Mouse (Mus musculus): ENCODE measurements around the gene Rpl36al. TPM values are rescaled to one million over a fixed set of nuclear protein-coding genes. Genes with fewer than 3 reads are reported as not detected.
"Not testable (repeated sequence)": the region's sequence is repeated elsewhere in the genome, so short reads cannot be mapped to it uniquely, and the experiment has no call there.

The Rpl36al gene
- total RNA-seq, 2 experiments from 2014 or later = 173 to 213 TPM

DNA sequence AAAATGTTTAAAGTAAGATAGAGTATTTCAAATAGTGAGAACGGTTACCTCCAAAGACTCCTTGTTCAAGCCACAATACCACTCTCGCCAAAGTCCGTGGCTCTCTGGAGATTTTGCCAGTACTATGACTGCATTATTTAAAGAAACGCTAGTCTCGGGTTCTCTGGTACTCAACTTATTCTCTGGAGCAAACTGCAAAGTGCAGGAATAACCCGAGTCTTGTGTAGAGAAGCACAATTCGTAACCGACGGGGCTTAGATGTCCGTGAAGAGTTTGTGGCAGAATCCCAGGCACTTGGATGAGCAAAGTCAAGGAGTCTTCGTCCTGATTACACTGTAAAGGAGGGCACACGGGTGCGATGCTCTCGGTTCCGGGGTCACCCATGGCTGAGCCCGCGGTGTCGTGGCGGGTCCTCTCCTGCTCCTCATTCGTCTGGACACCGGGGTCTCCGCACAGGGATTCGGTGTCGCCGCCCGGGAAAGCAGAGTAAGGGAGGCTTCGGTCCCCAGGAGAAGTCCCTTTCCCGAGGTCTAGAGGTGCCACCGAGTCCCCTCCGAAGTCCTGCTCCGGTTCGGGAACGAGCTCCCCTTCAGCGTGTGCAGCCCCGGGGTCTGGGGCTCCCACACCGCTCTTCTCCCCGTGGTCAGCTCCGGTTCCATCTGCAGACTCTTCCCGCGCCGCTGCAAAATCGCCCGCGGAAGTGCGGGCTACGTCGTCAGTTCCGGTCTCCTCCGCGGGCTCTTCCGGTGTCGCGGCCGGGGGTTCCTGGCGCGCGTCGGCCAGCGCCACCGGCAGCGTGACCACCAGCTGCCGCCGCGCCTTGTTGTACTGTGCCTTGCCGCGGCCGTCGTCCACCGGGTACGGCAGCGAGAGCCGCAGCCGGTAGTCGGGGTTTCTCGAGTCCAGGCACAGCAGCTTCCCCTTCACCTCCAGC lies 12.8 kb upstream of the Rpl36al start, which contains the start of gene Gm49383:
Gene Gm49383 (minus strand): TSS at position 661 of the 934 bp plus-strand sequence.
- ATAC-seq (replicated peaks; ENCODE audit: low FRiP score, poor library complexity, severe bottlenecking) = peak; percentile 67

DNA sequence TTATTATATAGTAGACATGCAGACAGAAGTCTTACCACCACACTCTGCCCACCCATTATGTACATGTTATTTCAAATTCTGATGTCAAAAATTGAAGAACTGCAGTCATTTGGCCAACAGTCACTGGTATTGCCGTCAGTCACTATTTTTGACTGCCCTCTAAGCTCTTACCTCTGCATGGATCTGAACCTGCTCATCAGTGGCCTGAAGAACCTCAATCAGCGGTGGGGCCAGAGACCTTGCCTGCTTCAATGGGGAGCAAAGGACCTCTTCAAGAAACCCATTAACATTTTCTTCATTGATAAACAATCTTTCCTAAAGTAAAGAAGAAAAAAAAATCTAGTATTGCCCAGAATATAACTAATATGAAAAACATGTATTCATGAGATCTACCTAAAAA lies 8.8 kb upstream of the Rpl36al start:
- ATAC-seq (replicated peaks; ENCODE audit: low FRiP score, poor library complexity, severe bottlenecking) = no peak

DNA sequence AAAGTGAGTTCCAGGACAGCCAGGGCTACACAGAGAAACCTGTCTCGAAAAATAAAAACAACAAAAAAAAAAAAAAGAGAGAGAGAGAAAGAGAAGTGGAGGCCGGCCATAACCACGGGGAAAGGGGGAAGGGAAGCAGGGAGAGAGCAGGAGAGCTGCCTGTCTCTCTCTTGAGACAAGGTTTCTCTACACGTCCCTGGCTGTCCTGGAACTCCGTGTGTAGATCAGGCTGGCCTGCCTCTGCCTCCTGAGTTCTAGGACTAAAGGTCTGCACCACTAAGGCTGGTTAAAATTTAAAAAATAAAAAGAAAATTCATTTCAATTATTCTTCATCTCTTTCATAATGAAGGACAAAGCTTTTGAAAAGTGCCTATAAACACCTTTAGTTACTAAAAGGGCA lies 7.5 kb upstream of the Rpl36al start:
- ATAC-seq (replicated peaks; ENCODE audit: low FRiP score, poor library complexity, severe bottlenecking) = no peak

DNA sequence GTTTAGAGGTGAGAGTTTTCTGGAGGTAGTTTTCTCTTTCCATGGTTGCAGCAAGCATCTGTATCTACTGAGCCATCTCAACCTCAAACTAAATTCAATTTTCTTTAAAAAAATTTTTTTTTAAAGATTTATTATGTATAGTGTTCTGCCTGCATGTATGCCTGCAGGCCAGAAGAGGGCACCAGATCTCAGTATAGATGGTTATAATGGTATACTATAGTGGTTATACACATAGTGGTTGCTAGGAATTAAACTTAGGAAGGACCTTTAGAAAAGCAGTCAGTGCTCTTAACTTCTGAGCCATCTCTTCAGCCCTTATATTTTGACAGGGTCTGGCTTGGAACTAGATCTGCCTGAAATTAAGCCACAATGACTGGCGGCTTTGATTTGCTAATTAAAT lies 6.6 kb upstream of the Rpl36al start:
- peak; percentile 70; the same call in 1 of the 2 replicates for ATAC-seq (replicated peaks; ENCODE audit: low FRiP score, poor library complexity, severe bottlenecking)

DNA sequence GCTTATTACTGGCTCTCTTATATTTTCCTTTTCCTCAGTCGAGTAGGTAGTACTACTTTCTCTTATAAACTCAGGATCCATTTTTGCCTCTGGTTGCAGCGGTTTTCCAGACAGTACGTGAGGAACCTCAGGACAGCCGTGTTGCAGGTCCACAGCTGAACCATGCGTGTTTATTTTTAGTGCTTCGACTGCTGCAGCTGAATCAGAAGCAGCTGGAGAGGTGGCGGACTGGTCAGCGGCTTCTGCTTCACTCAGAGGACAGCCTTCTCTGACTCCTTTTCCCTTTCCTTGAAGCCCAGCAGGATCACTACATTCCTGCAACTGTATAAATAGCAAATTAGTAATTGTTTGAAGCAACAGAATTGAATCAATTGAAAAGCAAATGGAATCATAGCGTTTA lies 6.2 kb upstream of the Rpl36al start:
- no peak for ATAC-seq (replicated peaks; ENCODE audit: low FRiP score, poor library complexity, severe bottlenecking)

DNA sequence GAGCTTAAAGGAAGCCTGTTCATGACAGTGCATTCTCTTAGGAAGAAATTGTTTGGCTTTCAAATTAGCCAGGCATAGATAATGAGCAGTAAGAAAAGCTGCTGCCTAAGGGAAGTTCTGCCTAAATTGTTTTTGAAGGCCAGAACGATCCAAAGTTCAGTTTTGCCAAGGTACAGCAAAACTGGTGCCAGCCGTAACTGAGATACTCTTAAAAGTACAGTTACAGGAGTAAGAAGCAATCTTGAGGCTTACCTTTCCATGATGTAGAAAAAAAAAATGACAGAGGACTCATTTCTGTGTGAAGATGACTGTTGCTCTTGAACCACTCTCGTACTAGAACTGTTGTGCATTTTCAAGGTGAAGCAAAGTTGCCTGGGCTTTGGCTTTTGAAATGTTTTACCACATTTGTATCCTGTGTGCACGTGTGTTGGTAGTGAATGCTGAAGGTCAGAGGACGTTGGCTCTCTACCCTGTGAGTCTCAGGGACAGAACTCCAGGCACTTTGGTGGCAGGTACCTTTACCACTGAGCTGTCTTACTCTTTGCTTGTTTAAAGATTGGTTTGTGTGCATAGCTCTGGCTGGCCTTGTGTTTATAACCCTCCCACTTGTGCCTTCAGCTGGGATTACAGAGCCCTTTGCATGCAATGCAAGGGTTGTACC lies 3.1 kb upstream of the Rpl36al start:
- no peak for ATAC-seq (replicated peaks; ENCODE audit: low FRiP score, poor library complexity, severe bottlenecking)

DNA sequence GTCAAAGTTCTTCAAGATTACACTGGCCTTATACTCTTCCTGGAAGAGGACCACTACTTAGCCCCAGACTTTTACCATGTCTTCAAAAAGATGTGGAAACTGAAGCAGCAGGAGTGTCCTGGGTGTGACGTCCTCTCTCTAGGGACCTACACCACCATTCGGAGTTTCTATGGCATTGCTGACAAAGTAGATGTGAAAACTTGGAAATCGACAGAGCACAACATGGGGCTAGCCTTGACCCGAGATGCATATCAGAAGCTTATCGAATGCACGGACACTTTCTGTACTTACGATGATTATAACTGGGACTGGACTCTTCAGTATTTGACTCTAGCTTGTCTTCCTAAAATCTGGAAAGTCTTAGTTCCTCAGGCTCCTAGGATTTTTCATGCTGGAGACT lies 1.5 kb upstream of the Rpl36al start:
- ATAC-seq (replicated peaks; ENCODE audit: low FRiP score, poor library complexity, severe bottlenecking) = no peak

DNA sequence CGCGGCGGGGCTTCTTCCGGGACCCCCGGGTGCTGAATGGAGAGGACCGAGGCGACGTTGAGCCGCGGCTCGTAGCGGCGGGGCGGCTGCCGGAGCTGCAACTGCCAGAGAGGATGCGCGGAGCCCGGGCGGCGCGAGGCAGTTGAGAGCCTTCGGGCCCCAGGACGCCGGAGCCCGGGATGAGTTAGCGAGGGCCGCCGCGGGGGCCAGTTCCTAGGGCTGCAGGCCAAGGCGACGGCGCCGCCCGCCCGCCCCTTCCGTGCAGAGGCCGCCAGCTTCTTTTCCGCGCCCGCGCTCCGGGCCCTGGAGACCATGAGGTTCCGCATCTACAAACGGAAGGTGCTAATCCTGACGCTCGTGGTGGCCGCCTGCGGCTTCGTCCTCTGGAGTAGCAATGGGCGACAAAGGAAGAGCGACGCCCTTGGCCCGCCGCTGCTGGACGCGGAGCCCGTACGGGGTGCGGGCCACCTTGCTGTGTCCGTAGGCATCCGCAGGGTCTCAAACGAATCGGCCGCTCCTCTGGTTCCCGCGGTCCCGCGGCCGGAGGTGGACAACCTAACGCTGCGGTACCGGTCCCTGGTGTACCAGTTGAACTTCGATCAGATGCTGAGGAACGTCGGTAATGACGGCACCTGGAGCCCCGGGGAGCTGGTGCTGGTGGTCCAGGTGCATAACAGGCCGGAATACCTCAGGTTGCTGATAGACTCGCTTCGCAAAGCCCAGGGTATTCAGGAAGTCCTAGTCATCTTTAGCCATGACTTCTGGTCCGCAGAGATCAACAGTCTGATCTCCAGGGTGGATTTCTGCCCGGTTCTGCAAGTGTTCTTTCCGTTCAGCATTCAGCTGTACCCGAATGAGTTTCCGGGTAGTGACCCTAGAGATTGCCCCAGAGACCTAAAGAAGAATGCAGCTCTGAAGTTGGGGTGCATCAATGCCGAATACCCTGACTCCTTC lies 736 bp upstream of the Rpl36al start:
- peak; percentile 42 for ATAC-seq (replicated peaks; ENCODE audit: low FRiP score, poor library complexity, severe bottlenecking)

DNA sequence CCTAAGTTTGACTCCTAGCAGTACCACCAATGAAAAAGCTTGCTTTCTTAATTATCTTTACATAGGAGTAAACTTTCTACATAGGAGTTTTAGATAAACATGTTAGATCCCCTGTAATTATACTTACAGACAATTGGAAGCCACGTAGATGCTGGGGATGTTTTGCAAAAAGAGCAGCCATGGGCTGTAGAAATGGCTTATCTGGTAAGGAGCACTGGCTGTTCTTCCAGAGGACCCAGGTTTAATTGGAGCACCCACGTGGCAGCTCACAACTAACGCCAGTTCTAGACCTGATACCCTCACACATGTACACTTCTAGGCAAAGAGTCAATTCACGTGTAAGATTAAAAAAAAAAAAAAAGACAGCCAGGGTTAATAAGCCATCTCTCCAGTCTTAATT lies 2.1 kb downstream of the Rpl36al start:
- ATAC-seq (replicated peaks; ENCODE audit: low FRiP score, poor library complexity, severe bottlenecking) = no peak

DNA sequence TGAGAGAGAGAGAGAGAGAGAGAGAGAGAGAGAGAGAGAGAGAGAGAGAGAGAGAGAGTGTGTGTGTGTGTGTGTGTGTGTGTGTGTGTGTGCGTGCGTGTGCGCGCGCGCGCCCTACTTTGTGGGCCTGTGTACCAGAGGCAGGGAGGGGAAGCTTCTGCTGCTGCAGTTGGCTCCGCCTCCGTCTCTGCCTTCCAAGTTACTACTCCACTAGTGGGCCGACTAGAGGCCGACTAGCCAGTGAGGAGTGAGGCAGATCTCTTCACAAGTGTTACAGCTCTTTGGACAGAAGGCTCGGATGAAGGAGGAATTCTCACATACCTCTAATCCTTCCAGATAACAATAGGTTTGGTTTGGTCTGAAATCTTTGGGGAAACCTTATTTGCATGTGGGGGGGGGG lies 4.5 kb downstream of the Rpl36al start:
- no peak for ATAC-seq (replicated peaks; ENCODE audit: low FRiP score, poor library complexity, severe bottlenecking)

DNA sequence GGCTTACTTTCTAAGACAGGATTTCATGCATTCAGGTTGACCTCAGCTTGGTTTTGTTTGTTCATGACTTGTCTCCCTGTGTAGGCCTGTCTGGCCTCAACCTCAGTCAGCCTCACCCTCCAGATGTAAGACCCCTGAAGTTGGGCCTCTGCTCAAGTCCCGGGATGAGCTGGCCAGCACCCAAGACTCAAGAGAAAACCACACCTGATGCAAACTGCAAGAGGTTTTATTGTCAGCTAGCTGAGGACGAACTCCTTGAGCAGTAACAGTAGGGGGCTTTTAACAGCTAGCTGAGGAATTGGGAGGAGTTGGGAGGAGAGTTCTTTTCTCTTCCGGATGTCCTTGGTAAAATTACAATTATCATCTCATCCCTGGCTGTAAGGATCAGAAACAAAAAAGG lies 6.4 kb downstream of the Rpl36al start:
- no peak for ATAC-seq (replicated peaks; ENCODE audit: low FRiP score, poor library complexity, severe bottlenecking)

DNA sequence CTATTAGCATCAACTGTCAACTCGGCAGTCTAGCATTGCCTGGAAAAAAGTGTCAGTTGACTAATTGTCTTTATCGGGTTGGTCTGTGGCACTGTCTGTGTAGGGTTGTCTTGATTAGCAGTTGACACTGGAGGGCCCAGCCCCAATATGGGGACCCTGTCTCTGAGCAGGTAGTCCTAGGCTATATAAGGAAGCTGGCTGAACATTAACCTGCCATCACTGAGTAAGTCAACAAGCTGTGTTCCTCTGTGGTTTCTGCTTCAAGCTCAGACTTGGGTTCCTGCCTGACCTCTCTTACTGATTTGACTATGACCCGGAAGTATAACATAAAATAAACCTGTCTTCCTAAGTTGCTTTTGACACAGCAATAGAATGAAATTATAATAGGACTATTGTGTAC lies 7.9 kb downstream of the Rpl36al start:
- no peak for ATAC-seq (replicated peaks; ENCODE audit: low FRiP score, poor library complexity, severe bottlenecking)

DNA sequence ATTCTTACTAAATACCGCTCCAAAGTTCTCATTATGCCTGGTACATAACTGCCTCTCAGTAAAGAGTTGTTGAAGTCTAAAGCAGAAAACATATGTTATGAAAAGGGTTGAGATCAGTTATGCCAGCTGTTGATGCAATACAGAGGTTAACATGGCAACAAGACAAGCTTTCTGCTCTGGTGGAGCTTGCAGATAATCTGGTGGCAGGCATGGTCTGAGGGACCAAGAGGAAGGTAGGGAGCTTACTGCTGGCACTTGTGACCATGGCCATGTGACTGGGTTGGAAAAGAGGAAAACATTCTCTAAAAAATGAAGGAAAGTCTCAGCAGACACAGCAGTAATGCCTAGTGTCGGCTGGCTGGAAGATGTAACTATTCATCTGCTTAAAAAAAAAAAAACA lies 12.6 kb downstream of the Rpl36al start:
- no peak for ATAC-seq (replicated peaks; ENCODE audit: low FRiP score, poor library complexity, severe bottlenecking)

DNA sequence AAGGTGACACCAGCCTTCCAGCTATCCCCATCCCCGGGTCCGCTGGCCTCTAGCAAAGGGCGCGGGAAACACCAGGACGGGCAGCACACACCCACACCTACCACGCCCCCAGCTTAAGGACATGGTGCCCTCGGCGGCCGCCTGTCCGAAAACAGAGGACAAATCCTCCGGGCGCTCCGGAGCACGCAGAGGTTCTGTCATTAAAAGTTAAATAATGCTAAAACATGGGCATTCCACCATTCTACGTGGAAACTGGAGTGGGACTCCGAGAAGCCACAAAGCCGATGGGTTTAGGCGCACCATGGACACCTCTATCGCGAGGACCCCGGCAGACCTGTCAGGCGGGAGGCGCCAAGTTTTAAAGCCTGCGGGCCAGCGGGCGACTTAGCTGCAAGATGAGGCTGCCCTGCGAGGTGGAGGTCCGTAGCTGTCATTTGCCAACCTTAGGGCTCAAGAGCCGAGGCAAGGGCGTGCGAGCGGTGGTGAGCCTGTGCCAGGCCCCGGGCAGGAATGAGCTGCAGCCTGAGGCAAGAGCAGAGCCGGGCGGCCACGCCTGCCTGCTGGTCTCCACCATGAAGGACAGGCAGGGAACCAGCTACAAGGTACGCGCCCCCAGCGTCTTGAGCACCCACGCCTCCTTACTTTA lies 15.3 kb downstream of the Rpl36al start, which contains the start of gene Lrr1:
Gene Lrr1 (plus strand): TSS at position 354 of the 646 bp plus-strand sequence.
- ATAC-seq (replicated peaks; ENCODE audit: low FRiP score, poor library complexity, severe bottlenecking) = peak; percentile 96

DNA sequence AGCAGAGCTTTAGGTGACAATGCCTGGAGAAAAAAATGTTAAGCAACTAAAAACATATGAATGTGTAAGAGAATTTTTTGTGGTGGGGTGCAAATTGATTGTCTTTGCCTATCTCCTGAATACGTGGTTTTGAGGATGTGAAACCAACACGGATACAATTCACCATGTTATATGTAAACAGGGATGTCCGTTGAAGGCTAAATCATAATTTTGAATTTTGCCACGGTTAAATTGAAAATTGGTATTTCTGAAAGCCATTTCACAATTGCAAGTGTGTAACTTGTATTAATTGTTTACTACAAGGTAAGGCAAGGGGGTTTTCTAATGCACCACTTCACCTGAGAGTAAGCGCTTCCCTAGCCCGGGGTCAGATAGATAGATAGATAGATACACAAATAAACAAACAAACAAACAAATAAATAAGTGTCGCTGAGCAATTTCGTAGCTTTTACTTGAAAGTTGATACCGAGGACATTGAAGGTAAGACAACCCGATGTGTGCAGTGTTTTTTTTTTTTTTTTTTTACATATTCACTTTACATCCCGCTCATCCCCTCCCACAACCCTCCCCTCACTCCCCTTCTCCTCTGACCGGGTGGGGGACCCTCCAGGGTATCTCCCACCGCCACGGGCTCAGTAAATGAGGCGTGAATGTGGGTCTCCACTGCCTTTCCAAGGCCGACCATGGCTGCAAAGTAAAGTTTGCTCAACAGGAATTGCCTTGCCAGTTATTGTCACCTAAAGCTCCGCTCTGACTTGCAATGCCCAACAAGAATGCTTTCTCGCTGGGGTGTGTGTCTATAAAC lies 16.0 kb downstream of the Rpl36al start:
- no peak for ATAC-seq (replicated peaks; ENCODE audit: low FRiP score, poor library complexity, severe bottlenecking)

DNA sequence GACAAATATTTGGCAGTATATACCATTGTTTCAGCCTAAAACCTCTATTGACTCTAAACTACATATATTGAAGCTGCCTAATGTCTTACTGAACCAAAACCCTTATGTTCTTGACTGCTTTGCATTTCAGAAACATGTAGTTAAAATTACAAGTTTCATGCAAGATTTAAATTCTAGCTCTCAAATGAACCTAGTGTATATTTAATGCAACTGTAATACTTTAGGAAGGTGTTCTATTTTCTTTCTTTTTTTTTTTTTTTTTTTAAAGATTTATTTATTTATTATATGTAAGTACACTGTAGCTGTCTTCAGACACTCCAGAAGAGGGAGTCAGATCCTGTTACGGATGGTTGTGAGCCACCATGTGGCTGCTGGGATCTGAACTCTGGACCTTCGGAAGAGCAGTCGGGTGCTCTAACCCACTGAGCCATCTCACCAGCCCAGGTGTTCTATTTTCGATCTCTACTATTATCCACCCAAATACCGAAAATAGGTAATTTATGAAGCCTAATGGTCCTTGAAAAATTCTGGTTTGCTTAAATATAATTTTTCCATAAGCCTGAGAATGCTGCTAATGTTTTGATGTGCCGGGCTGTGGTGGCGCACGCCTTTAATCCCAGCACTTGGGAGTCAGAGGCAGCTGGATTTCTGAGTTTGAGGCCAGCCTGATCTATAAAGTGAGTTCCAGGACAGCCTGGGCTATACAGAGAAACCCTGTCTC lies 16.9 kb downstream of the Rpl36al start:
- ATAC-seq (replicated peaks; ENCODE audit: low FRiP score, poor library complexity, severe bottlenecking) = not testable (repeated sequence)

DNA sequence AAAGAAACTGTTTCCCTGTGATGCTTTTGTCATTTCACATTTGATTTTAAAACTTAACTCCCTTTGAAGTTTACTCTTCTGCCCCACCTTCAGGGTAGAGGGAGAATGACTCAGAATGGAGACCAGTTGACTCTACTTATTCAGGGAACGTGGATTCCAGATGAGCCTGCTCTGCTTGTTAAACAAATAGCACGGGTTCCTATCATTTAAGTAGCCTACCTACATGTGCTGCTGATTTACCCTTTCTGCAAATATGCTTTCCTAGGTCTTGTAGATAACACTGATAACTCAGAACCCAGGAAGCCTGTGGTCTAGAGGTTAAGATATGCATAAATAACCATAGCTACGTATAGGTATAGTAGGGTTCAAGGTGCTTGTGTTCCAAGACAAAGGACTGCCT lies 19.0 kb downstream of the Rpl36al start:
- ATAC-seq (replicated peaks; ENCODE audit: low FRiP score, poor library complexity, severe bottlenecking) = no peak

DNA sequence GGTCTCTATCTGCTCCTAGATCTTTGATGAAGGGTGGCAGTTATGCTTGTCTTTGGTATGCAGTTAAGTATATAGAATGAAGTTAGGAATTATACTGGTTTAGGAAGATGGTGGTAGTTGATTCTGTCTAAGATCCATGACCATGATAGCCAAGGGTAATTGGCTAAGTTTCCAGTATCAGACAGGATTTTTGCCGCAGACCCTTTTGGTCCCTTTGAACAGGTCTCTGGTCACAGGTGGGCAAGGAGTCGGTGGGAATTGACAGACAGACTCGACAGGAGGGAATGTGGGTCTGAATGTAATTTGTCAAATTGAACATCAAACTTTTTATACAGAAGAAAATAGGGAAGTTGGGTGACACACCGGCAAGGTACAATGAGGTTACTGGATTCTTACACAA lies 20.3 kb downstream of the Rpl36al start:
- not testable (repeated sequence) for ATAC-seq (replicated peaks; ENCODE audit: low FRiP score, poor library complexity, severe bottlenecking)
